Mouse (Mus musculus): Measurements from ENCODE around the gene Foxf2.

The Foxf2 gene

DNA sequence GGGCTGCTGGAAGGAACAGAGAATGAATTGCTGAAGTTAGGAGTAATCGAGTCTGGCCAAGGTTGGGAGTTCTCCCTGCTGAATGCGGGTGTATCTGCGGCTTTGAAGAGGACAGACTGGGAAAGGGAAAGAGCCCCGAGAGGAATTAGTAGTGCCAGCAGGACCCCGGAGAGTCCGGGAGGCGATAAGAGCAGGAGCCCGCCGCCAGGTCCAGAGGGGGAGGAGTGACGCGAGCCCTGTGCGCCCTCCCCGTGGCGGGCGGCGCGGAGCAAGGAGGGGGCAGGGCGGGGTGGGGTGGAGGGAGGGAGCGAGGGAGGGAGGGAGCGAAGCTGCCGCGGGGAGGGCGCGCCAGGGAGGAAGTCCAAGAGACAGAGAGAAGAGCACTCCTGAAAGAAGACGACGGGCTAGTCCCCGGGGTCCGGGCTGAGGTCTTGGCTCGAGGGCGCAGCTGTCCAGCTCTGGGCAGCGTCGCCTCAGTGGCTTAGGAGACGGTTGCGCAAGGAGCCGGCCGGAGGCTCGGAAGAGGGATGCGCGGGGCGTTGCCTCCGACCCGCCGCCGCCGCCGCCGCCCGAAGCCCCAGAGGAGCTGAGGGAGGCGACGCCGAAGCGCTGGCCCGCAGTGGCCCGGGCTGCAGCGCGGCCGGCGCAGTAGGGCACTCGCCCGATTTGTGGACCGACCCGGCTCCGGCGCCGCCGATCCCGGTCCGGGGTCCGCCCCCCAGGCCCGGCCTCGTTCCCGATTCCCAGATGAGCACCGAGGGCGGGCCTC, at the start of gene Foxf2:
Gene Foxf2, plus strand, starts transcription at position 484 of the 769 bp plus-strand sequence.
- DNase-seq (ENCODE audit: low spot score): no peak

DNA sequence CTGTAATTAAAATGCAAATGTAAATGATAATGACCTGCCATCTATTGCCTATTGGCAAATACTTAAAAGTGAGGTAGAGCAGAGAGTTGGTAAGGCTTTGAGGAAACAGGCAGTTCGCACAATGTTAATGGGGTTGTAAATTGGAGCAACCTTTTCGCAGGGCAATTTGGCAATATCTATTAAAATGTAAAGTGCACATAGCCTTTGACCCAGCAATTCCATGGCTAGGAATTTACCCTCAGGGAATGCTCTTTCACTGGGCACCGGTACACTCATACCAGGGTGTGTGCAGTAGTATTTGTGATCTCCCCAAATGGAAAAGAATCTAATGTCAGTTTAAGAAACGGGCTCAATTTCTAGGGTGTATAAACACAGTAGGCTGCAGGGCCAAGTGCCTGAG, 48.9 kb upstream of the Foxf2 start:
- DNase-seq (ENCODE audit: low spot score): no peak

DNA sequence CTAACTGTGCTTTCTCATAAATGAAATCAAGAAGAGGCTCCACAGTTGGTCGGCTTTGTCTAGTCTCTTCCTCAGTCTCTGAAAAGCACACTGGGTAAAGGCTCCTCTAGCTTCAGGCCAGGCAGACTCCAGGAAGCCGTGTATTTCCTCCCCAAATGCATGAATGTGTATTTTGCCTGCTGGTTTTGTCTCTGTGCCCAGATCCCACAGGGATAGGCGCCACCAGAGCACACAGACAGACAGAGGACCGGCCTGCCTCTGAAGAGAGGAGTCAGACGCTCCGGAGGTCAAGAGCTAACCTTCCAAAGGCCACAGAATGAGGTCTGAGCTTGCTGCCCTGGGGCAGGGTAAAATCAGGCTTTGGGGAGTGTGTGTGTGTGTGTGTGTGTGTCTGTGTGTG, 48.0 kb upstream of the Foxf2 start:
- no peak for DNase-seq (ENCODE audit: low spot score)

DNA sequence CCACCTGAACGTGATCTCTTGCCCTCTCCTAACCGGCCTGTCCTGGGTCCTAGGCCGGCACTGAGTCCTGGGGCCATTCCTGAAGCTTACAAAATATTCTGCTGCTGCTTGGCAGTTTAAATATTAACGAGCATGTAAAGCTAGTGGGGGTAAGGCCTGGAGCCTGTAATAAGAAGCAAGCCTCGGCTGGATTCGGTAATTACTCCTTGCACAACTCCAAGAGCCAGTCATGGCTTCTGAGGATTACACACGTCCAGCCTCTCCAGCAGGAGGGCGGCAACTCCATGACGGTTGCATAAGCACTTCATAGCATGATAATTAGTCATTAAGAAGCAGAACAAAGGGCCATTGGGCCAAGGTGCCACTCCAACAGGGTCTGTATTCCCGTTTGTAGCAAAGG, 47.2 kb upstream of the Foxf2 start:
- DNase-seq (ENCODE audit: low spot score): no peak

DNA sequence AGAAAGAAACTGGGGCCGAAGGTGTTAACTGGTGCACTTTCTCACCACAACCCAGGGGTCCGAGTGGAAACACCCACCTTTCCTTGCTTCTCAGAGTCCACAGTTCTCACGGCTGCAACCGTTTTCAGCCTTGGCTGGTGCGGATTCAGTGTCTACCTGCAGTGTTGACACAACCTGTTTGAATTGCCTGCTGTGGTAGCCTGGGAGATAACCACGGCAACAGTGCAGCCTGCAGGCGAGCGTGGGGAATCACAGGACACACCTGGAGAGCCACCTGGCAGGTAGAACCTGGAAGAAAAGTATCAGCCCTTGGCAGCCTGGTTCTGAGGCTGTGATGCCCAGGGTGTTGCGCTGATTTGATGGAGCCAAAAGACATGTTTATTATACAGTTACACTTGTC, 45.8 kb upstream of the Foxf2 start:
- no peak for DNase-seq (ENCODE audit: low spot score)

DNA sequence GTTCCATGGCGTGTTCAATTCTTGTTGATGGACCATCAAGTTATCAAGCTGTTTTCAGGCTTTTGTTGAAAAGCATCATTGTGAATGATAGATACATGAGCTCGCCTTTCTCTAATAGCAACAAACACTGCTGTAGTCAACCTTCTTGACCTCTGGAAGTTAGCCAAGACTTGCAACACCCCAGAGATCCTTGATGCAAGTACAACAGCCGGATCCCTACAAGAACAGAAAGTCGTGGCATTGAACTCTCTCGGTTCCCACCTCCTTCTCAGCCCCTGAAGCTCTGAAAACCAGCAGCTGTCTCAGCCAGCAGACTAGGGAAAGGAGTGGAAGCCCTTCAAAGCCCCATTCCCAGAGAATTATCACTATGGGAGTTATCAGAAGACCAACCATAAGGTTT, 38.3 kb upstream of the Foxf2 start:
- no peak for DNase-seq (ENCODE audit: low spot score)

DNA sequence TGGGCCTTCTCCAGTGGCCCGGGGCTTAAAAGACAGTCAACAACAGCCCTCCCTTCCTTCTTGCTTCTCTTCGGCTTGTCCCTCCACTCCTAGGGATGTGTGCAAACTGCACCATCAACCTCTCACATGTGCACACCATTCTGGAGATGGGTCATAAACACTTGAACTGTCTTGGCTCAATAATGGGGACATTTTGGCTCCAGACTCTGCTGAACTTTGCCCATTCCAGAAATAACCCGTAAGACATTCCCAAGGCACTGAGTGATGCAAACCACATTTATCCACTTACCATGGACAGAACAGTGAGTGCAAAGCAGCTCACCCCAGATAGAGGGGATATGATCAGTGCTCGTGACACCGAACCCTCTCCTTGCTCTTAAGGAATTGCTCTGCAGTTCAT, 26.0 kb upstream of the Foxf2 start:
- no peak for DNase-seq (ENCODE audit: low spot score)

DNA sequence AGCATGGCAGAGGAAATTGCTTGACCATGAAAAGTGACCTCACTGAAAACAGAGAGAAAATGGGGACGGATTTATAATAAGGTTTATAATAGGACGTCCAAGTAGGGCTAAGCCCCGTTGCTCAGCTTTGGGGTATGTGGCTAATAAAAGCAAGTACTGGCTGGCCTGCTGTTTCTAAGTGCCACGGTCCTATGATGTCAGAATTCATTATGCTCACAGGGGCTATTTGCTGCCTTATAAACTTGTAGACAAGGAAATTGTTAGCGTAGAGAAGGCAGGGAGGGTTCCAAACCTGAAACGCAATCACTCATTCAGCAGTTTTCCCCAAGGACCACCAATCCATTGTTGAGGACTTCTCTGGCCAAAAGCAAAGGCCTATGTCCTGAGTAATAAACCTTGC, 21.7 kb upstream of the Foxf2 start:
- DNase-seq (ENCODE audit: low spot score): no peak

DNA sequence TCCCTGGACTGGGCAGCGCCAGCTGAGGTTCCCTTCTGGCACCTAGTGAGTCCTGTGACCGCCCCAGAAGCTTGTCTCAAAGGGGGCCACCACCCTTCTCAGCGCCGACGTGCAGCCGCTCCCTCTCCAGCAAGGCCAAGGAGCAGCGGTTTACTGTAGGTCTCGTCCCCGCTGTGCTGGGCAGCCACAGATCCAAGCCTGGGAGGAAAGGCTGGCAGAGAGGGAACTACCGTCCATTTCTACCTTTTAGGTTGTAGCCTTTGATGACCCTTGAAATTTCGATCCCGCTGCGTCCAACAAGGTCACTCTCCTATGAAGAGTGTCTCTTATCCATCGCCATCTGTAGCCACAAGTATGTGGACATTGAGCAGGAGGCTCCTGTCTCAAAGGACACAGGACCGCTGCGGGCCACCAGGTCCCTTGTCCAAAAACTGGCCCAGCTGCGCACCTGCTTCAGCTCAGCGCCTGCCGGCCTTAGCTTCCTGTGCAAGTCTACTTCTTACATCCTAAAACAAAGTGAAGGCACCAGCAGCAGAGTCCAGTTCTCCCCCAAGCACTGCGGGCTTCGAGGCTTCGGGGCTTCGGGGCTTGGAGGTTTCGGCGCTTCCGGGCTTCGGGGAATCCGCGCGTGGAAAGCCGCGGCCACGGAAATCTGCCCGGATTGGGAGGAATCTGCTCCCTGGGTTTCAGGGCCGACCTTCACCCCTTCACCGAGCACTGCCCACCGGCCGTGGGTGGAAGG, 10.7 kb upstream of the Foxf2 start:
- DNase-seq (ENCODE audit: low spot score): no peak

DNA sequence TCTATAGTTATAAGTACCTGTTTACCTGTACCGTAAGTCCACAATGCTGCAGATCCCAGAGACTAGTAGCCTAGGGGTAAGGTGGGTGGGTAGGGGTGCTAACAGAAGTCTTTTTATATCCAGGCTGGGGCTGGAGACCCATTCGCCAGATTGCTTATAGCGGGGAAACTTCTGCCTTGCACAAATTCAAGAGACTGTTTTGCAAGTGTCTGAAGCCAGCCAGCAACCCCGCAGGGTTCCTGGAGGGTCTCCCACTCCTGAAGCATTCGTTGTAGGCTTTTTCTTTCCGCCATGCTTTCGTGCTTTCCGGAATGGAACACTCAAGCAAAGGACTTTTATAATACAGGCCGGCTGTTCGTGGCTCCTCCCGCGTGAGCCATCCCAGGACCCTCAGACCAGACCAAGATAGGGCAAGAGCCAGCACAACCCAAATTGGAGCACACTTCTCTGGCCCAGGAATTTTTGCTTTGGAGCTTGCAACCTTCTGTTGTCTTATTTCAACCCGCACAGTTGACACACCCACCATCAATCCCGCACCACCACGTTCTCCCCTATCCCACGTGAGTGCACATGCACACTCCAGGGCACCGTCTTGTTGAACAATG, 10.0 kb upstream of the Foxf2 start:
- DNase-seq (ENCODE audit: low spot score): no peak

DNA sequence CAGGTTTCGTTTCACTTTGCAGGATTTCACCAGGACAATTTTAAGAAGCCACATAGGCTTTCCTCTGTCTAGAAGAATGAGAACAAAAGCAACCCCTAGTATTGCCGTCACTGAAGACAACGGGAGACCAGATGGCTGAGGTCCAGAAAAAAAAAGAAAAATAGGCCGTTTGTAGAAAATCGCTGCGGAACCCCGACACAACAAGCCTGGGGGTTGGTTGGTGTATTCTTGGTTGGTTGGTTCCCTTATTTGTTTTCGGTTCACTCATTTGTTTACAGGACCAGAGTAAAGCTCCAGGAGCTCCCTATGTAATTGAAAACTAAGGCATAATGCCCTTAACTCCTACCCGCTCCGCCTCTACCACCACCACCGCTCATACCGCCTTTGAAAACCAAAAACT, 7.6 kb upstream of the Foxf2 start:
- no peak for DNase-seq (ENCODE audit: low spot score)

DNA sequence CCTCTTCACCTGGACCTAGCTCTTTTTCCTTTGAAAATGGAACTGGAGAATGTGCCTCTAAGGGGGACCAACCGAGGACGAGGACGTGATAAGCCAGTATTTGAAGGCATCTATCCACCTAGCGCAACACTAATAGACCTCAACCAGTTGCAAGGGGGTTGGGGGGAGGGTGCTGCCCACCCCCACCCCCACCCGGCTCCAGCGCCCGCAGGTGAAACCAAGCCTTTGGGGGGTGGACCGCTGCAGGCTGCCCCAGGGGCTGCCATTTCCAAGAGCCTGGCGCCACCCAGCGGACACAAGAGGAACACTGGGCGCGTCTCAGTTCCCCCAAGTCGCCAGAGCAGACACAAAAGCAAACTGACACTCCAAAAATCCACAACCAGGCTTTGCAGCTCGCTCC, 7.2 kb upstream of the Foxf2 start:
- DNase-seq (ENCODE audit: low spot score): no peak

DNA sequence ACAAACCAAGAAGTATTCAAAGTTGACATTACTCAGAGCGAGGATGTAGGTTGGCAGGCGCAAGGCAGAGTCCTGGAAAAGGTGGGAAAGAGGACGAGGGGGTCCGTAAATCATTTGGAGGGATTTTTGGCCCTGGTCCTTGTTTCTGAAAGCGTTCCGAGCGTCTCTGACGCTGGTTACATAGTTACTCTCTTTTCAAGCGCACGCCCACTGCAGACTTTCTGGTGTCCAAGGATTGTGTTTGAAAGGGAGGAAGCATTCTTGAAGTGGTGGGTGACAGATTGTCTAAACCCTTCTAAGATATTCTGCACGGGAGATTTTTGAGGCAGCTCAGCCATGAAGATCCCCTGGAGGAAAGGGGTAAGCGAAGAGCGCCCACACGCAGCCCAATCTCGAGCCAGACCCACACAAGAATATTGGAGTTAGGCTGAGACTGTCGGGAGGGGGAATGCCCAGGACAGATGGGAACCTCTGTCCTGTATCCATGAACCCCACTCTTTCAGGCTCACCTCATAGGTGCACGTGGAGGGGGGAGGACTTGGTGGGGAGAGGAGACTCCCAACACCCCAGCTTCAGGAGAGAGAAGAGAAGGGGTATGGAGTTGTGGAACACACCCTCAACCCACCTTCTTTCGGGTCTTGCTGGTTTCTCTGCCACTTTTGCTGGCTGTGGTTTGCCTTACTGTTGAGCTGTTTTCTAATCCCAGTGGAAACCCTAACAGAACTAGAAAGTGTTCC, 6.5 kb upstream of the Foxf2 start:
- no peak for DNase-seq (ENCODE audit: low spot score)

DNA sequence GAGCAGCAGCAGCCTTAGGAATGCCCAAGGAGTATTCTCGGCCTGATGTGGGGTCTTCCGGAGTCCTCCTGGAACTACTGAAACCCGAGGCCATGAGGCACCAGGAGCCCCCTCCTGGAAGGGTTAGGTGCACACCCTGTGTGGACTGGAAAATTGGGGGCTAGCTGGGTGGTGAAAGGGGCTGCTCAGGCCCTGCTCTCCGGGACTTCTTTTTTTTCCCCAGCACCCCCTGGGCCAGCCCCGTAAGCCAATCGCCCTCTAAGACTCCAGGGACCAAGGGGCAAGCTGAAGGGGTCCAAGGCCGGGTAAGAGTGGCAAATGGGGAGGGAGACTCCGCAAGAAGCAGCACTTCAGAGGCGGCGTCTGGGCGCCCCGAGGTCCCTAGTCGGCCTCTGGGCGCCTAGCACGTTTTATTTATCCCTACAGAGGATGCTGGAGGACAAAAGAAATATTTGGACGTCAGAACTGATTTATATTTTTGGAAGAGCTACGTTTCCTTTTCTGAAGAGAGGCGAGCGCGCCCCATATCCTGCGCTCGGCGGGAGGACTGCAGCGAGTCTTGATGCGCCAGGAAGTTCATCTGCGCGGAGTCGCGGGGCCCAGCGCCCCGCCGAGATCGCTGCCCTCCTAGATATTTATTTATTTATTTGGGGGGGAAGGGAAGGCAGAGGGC, 5.7 kb upstream of the Foxf2 start:
- DNase-seq (ENCODE audit: low spot score): no peak

DNA sequence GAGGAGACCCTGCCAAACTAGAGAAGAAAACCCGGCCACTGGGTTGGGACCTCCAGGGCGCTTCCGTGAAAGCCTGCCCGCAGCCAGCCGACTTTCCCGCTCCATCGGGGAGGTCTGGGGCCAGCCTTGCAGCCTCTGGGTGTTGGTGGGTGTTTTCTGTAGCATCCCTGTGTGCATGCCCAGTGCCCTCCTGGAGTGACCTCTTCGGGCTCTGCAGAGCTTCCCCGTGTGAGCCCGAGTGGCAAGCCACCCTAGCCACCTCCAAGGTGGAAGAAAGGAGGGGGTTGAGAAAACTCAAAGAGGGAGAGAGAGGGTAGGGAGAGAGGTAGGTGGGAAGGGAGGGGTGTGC, 5.1 kb upstream of the Foxf2 start:
- no peak for DNase-seq (ENCODE audit: low spot score)

DNA sequence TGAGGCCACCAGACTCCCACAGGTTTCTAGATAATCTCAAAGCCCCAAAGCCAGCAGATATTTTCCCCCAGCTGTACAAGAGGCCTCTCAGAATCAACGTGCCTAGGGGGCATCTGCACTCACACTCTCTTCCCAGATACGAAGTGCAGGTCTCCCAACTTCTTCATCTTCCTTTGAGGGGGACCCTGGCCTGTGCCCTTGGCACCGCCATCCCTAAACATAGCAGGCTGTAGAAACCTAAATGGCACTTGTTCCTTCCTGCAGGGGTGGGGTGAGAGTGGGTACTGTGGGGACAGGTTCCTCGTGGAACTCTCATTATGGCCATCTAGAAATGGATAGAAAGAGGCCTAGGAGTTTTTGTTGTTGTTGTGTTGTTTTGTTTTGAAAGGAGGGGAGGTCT, 4.7 kb upstream of the Foxf2 start:
- DNase-seq (ENCODE audit: low spot score): no peak

DNA sequence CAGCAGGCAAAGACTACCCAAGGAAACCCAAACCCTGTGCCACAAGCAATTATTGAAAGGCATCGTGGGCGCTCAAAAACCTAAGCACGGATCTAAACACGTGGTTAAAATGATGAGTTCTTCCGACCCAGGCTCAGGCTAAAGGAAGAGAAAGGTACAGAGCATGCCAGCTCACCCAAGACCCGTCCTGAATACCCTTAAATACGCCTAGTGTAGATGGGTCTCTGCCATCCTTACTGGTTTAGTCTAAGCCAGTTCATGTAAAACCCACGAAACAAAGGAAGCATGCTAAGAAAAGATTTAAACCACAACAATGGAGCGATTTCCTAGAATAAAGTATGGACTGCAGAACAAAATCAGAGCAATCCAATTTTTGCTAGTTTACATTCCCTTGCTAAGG, 3.9 kb upstream of the Foxf2 start:
- DNase-seq (ENCODE audit: low spot score): no peak

DNA sequence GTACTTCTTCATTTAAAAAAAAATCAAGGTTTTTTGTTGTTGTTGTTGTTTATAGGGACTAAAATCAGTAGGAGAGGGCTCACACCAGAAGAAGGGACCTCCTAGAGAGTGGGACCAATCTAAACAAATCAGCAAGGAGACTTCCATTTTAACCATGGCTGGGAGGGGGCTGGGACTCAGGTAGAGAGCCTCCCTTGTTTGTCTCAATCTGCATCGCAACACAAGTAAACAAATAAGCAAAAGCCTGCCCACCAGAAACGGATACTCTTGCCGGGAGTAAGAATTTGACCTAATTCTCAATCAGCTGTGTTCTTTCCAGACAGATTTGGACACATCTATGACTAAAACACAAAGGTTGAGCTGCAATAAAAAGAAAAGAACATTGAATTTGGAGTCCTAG, 3.2 kb upstream of the Foxf2 start:
- no peak for DNase-seq (ENCODE audit: low spot score)

DNA sequence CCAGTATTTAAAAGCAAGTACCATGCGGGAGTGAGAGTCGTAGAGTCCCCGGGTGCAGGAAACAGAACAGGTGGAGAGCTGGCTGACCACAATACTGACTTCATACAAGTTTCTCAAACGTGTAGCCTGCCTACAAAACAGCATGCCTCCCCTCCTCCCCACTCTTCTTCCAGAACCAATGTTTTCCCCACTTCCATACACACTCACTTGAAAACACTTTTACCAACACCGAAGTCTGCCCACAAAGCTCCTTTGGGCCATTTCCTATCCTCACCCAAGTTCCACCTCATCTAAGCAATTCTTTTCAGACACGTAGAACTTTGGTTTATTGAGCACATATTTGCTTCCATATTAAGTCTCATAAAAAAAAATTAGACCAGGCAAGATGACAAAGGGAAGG, 2.3 kb upstream of the Foxf2 start:
- no peak for DNase-seq (ENCODE audit: low spot score)

DNA sequence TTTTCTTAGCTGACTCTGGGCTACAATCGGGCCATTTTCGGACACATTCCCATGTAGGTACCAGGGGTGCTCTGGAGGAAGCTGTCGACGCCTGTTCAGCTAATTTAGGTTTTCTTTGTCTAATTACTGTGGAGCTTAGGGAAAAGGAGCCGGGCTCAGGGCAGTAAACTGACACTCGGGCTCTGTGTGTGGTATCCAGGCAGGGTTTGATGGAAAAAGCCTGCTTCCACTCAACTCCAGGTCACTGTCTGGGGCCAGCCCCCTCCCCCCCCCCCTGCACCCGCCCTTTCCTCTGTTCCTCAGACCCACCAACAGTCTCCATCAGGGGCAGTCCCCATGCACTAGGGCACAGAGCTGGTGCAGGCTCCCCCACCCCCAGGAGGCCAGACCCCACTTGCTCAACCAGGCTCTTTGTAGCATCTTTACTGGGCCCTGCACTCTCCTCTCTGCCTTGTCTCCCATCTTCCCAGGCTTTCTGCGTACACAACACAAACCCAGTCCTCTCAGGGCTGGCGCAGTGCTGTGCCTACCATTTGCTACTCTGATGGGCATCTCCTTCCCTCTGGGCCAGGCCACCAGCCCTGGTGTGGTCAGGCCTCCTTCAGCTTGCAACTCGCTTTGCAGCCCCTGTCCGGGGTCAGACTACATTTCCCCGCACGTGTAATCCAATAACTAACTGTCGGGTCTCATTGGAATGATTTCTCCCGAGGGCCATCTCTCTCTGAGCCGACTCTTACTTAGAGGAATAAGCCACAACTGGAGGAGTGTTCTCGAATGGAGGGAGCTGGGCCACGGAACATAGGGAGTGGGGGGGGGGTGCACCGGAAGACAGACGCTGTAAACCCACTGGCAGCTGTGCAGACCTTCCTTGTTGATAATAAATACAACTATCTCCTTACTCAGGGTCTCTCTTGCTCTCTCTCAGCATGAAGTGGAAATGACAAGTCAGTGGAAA, 1.4 kb upstream of the Foxf2 start:
- no peak for DNase-seq (ENCODE audit: low spot score)

DNA sequence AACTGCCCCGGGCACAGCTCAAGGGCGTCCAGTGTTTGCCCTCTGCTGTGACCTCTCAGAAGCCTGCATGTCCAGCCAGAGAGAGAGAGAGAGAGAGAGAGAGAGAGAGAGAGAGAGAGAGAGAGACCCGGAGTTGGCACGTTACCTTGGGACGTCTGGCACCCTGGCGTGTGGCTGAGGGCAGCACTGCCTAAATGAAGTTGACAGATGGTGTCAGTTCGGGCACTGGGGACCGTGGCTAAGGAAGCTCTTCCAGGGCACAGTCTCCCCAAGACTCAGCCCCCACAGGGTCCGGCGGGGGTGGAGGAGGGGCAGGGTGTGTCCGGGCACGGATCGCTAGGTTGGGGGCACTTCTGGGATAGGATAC, 667 bp upstream of the Foxf2 start:
- DNase-seq (ENCODE audit: low spot score): no peak

Measured in T-cell, adult 2 months (primary cell).